ENCODE assay signal across 11 mouse cellular contexts in the genomic region with DNA sequence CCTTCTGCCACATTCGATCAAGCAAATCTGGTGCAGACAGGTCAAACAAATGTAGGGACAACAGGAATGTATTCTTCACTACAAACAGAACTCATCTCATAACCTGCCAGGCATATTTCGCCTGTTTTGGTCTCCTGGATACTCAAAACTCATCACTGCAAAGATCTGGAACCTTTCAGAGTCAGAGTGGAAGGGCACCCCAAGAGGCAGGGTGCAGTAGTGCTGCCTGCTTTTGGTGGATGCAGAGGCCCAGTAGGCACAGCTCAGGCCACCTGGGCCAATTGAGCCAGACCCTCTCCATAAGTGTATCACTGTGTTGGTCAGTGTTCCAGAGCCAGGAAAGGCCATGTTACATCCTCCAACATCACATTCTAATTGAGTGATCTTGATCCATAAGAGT.
DNase-seq lines count a peak whose midpoint lies in the region; ATAC-seq and TF ChIP-seq lines count a peak whose summit lies in the region.
"Had no signal": no experiment of that assay in that cellular context is flagged by ENCODE, and none has a peak within 500 bp of the region (broad histone marks: within the 10 kb centered on the region; RNA-seq: fewer than 3 reads in every experiment).

No protein-coding gene starts in this region.

- no peaks in the 10 kb centered on the region for H3K9me3 ChIP-seq in forebrain, embryonic 12.5 days
- H3K9me3 ChIP-seq in heart, embryonic 12.5 days (replicated peaks), result no peaks in the 10 kb centered on the region
- H3K9me3 ChIP-seq: liver, embryonic 13.5 days had no signal

- ATAC-seq in neutrophil, adult 5-6 weeks (ENCODE audit: extremely low read depth, insufficient number of reproducible peaks, low FRiP score, poor library complexity, severe bottlenecking), result peak; percentile 51
- ATAC-seq in forebrain, embryonic 12.5 days (ENCODE audit: low FRiP score), result no peak
- no peak for ATAC-seq in heart, embryonic 12.5 days (ENCODE audit: insufficient number of reproducible peaks, low FRiP score)

- H3K36me3 ChIP-seq in forebrain, embryonic 12.5 days (replicated peaks), result no peaks in the 10 kb centered on the region
- H3K36me3 ChIP-seq in heart, embryonic 12.5 days, result no peaks in the 10 kb centered on the region
- H3K36me3 ChIP-seq: liver, embryonic 13.5 days had no signal

- H3K4me2 ChIP-seq in forebrain, embryonic 12.5 days, result no peak overlapping the region
- no peak overlapping the region for H3K4me2 ChIP-seq in heart, embryonic 12.5 days
- H3K4me2 ChIP-seq: liver, embryonic 13.5 days had no signal

- H3K27me3 ChIP-seq in forebrain, embryonic 12.5 days, result no peaks in the 10 kb centered on the region
- H3K27me3 ChIP-seq in heart, embryonic 12.5 days (replicated peaks), result no peaks in the 10 kb centered on the region

- H3K4me3 ChIP-seq in layer of hippocampus, adult 2 months, result no peak overlapping the region
- H3K4me3 ChIP-seq in forebrain, embryonic 12.5 days (replicated peaks), result no peak overlapping the region
- H3K4me3 ChIP-seq in heart, embryonic 12.5 days, result no peak overlapping the region
- H3K4me3 ChIP-seq: liver, embryonic 13.5 days; myocyte had no signal

- peaks cover 10% of the 10 kb centered on the region for H3K4me1 ChIP-seq in forebrain, embryonic 12.5 days
- peaks cover 17% of the 10 kb centered on the region for H3K4me1 ChIP-seq in heart, embryonic 12.5 days (replicated peaks)

- no peak for DNase-seq in layer of hippocampus, adult 2 months (ENCODE audit: low spot score in 2 of 2)
- no peak for DNase-seq in layer of hippocampus, postnatal 25 days (ENCODE audit: extremely low spot score in 1 of 2, low spot score in 1 of 2)
- DNase-seq in CD8-positive naive resting alpha-beta T cell, adult 2 months (ENCODE audit: low read depth in 2 of 2, low spot score in 2 of 2), result peak; percentile 19 to 47
- peak; percentile 43 for DNase-seq in ZHBTc4 (ENCODE audit: low read depth, low spot score)
- no peak for DNase-seq in gastrocnemius, adult 18-20 months (ENCODE audit: low spot score)
- DNase-seq: liver, embryonic 13.5 days; right cerebral cortex, postnatal 4 days had no signal

- no peak overlapping the region for H3K9ac ChIP-seq in forebrain, embryonic 12.5 days
- no peak overlapping the region for H3K9ac ChIP-seq in heart, embryonic 12.5 days
- H3K9ac ChIP-seq: liver, embryonic 13.5 days had no signal

- H3K27ac ChIP-seq in layer of hippocampus, adult 2 months, result no peak overlapping the region
- no peak overlapping the region for H3K27ac ChIP-seq in forebrain, embryonic 12.5 days
- H3K27ac ChIP-seq in heart, embryonic 12.5 days (ENCODE audit: poor library complexity, severe bottlenecking), result no peak overlapping the region
- H3K27ac ChIP-seq: liver, embryonic 13.5 days had no signal

- peak; percentile 72 for TF ChIP-seq CTCF in layer of hippocampus, adult 2 months (conservative IDR thresholded peaks at IDR 0.05)

- WGBS in forebrain, embryonic 12.5 days, result 82% methylated on average over 2 of the region's 2 CpGs
- WGBS in heart, embryonic 12.5 days, result 80% methylated on average over 2 of the region's 2 CpGs

Comparison
In these comparisons a context has a peak if more than half of its experiments do, and no peak if none do; other contexts are left out.
1. DNase-seq: peak in CD8-positive naive resting alpha-beta T cell, adult 2 months (2 of 2) and ZHBTc4 (single experiment); none in layer of hippocampus, adult 2 months (0 of 2), layer of hippocampus, postnatal 25 days (0 of 2) and gastrocnemius, adult 18-20 months (single experiment).